Mouse (Mus musculus): ENCODE data around the gene Dgkh.
"Not testable (repeated sequence)": the region's sequence is repeated elsewhere in the genome, so short reads cannot be mapped to it uniquely, and the experiment has no call there.

Dgkh gene

GRCm38 (mm10) chr14:78630923-78631875, 101.4 kb downstream of the Dgkh start:
- DNase-seq (ENCODE audit: low read depth, low spot score): no peak

GRCm38 (mm10) chr14:78627516-78628275, 104.9 kb downstream of the Dgkh start:
- no peak for DNase-seq (ENCODE audit: low read depth, low spot score)

GRCm38 (mm10) chr14:78618883-78619295, 113.7 kb downstream of the Dgkh start:
- no peak for DNase-seq (ENCODE audit: low read depth, low spot score)

GRCm38 (mm10) chr14:78613569-78613968, 119.0 kb downstream of the Dgkh start:
- no peak for DNase-seq (ENCODE audit: low read depth, low spot score)

- no peak for DNase-seq (ENCODE audit: low read depth, low spot score)
Observed at GRCm38 (mm10) chr14:78612111-78612788, 120.3 kb downstream of the Dgkh start.

GRCm38 (mm10) chr14:78594916-78595315, 137.7 kb downstream of the Dgkh start:
- no peak for DNase-seq (ENCODE audit: low read depth, low spot score)

- no peak for DNase-seq (ENCODE audit: low read depth, low spot score)
Observed at GRCm38 (mm10) chr14:78592965-78593364, 139.6 kb downstream of the Dgkh start.

GRCm38 (mm10) chr14:78590335-78590734, 142.2 kb downstream of the Dgkh start:
- no peak for DNase-seq (ENCODE audit: low read depth, low spot score)

GRCm38 (mm10) chr14:78584222-78584621, 148.4 kb downstream of the Dgkh start:
- no peak for DNase-seq (ENCODE audit: low read depth, low spot score)

- no peak for DNase-seq (ENCODE audit: low read depth, low spot score)
Observed at GRCm38 (mm10) chr14:78583168-78583567, 149.4 kb downstream of the Dgkh start.

- no peak for DNase-seq (ENCODE audit: low read depth, low spot score)
Observed at GRCm38 (mm10) chr14:78575899-78576298, 156.7 kb downstream of the Dgkh start.

- DNase-seq (ENCODE audit: low read depth, low spot score): no peak
Observed at GRCm38 (mm10) chr14:78568410-78568809, 164.2 kb downstream of the Dgkh start.

GRCm38 (mm10) chr14:78566431-78566830, 166.1 kb downstream of the Dgkh start:
- no peak for DNase-seq (ENCODE audit: low read depth, low spot score)

- DNase-seq (ENCODE audit: low read depth, low spot score): no peak
Observed at GRCm38 (mm10) chr14:78564292-78564691, 168.3 kb downstream of the Dgkh start.

GRCm38 (mm10) chr14:78563211-78563610, 169.4 kb downstream of the Dgkh start:
- no peak for DNase-seq (ENCODE audit: low read depth, low spot score)

GRCm38 (mm10) chr14:78562121-78562520, 170.5 kb downstream of the Dgkh start:
- DNase-seq (ENCODE audit: low read depth, low spot score): no peak

GRCm38 (mm10) chr14:78559042-78559441, 173.5 kb downstream of the Dgkh start:
- DNase-seq (ENCODE audit: low read depth, low spot score): no peak

- DNase-seq (ENCODE audit: low read depth, low spot score): not testable (repeated sequence)
Observed at GRCm38 (mm10) chr14:78554830-78555229, 177.7 kb downstream of the Dgkh start.

GRCm38 (mm10) chr14:78553661-78554060, 178.9 kb downstream of the Dgkh start:
- DNase-seq (ENCODE audit: low read depth, low spot score): no peak

GRCm38 (mm10) chr14:78548807-78549206, 183.8 kb downstream of the Dgkh start:
- no peak for DNase-seq (ENCODE audit: low read depth, low spot score)

- no peak for DNase-seq (ENCODE audit: low read depth, low spot score)
Observed at GRCm38 (mm10) chr14:78541319-78541718, 191.3 kb downstream of the Dgkh start.

- DNase-seq (ENCODE audit: low read depth, low spot score): no peak
Observed at GRCm38 (mm10) chr14:78539821-78540220, 192.8 kb downstream of the Dgkh start.
